Mouse (Mus musculus): ENCODE data around the gene Celsr1. TPM values are rescaled to one million over a fixed set of nuclear protein-coding genes. Genes with fewer than 3 reads are reported as not detected.

Gene Celsr1
- polyA plus RNA-seq, 1 experiment from 2014 or later: 2.0 TPM

GRCm38 (mm10) chr15:85994906-85995608, 38.5 kb downstream of the Celsr1 start:
- H3K27me3 ChIP-seq (ENCODE audit: control insufficient read depth, insufficient read depth, low read length): no peaks in the 10 kb centered on the region
- DNase-seq (ENCODE audit: low spot score) (no peak), ATAC-seq (ENCODE audit: low FRiP score, low TSS enrichment) (no peak)
- no peak overlapping the region for H3K9ac ChIP-seq (ENCODE audit: low read length)
- H3K4me1 ChIP-seq (replicated peaks; ENCODE audit: control insufficient read depth, insufficient read depth): no peaks in the 10 kb centered on the region
- no peaks in the 10 kb centered on the region for H3K36me3 ChIP-seq (ENCODE audit: control insufficient read depth, insufficient read depth, low read length)
- no peaks in the 10 kb centered on the region for H3K9me3 ChIP-seq (ENCODE audit: control insufficient read depth, low read length)
- H3K27ac ChIP-seq (replicated peaks): no peak overlapping the region
- H3K4me3 ChIP-seq (ENCODE audit: low read depth, low read length): no peak overlapping the region
- WGBS: 80% methylated on average over 6 of the region's 6 CpGs
- TF ChIP-seq CTCF (IDR thresholded peaks at IDR 0.05; ENCODE audit: low read depth) (no peak), EP300 (optimal IDR thresholded peaks at IDR 0.05) (no peak)
- no peak overlapping the region for H3K4me2 ChIP-seq (replicated peaks; ENCODE audit: low read depth)

- ATAC-seq (ENCODE audit: low FRiP score, low TSS enrichment) (no peak), DNase-seq (ENCODE audit: low spot score) (no peak)
- Histone ChIP-seq H3K4me1 (replicated peaks; ENCODE audit: control insufficient read depth, insufficient read depth) (no peaks in the 10 kb centered on the region), H3K27ac (replicated peaks) (no peak overlapping the region), H3K36me3 (ENCODE audit: control insufficient read depth, insufficient read depth, low read length) (no peaks in the 10 kb centered on the region), H3K9ac (ENCODE audit: low read length) (no peak overlapping the region), H3K4me2 (replicated peaks; ENCODE audit: low read depth) (no peak overlapping the region), H3K4me3 (ENCODE audit: low read depth, low read length) (no peak overlapping the region), H3K9me3 (ENCODE audit: control insufficient read depth, low read length) (no peaks in the 10 kb centered on the region), H3K27me3 (ENCODE audit: control insufficient read depth, insufficient read depth, low read length) (no peaks in the 10 kb centered on the region)
- 0 out of 2 replicates have a peak, but pooled peaks have one; percentile 14 for TF ChIP-seq CTCF (IDR thresholded peaks at IDR 0.05; ENCODE audit: low read depth)
- no peak for TF ChIP-seq EP300 (optimal IDR thresholded peaks at IDR 0.05)
- WGBS: 44% methylated on average over 14 of the region's 14 CpGs
Measured at GRCm38 (mm10) chr15:85993931-85994583, 39.5 kb downstream of the Celsr1 start.

- Histone ChIP-seq H3K27me3 (ENCODE audit: control insufficient read depth, insufficient read depth, low read length) (no peaks in the 10 kb centered on the region), H3K4me3 (ENCODE audit: low read depth, low read length) (no peak overlapping the region), H3K4me2 (replicated peaks; ENCODE audit: low read depth) (no peak overlapping the region), H3K4me1 (replicated peaks; ENCODE audit: control insufficient read depth, insufficient read depth) (no peaks in the 10 kb centered on the region), H3K36me3 (ENCODE audit: control insufficient read depth, insufficient read depth, low read length) (no peaks in the 10 kb centered on the region), H3K27ac (replicated peaks) (no peak overlapping the region), H3K9me3 (ENCODE audit: control insufficient read depth, low read length) (no peaks in the 10 kb centered on the region), H3K9ac (ENCODE audit: low read length) (no peak overlapping the region)
- TF ChIP-seq EP300 (optimal IDR thresholded peaks at IDR 0.05): no peak
- ATAC-seq (ENCODE audit: low FRiP score, low TSS enrichment): no peak
- DNase-seq (ENCODE audit: low spot score): no peak
Measured at GRCm38 (mm10) chr15:85993386-85993785, 40.2 kb downstream of the Celsr1 start.

- no peaks in the 10 kb centered on the region for H3K36me3 ChIP-seq (ENCODE audit: control insufficient read depth, insufficient read depth, low read length)
- H3K9me3 ChIP-seq (ENCODE audit: control insufficient read depth, low read length): no peaks in the 10 kb centered on the region
- ATAC-seq (ENCODE audit: low FRiP score, low TSS enrichment): no peak
- H3K27ac ChIP-seq (replicated peaks): no peak overlapping the region
- no peak overlapping the region for H3K9ac ChIP-seq (ENCODE audit: low read length)
- H3K4me3 ChIP-seq (ENCODE audit: low read depth, low read length): no peak overlapping the region
- no peaks in the 10 kb centered on the region for H3K4me1 ChIP-seq (replicated peaks; ENCODE audit: control insufficient read depth, insufficient read depth)
- TF ChIP-seq CTCF (IDR thresholded peaks at IDR 0.05; ENCODE audit: low read depth) (no peak), EP300 (optimal IDR thresholded peaks at IDR 0.05) (no peak)
- no peak overlapping the region for H3K4me2 ChIP-seq (replicated peaks; ENCODE audit: low read depth)
- WGBS: 24% methylated on average over 3 of the region's 3 CpGs
- H3K27me3 ChIP-seq (ENCODE audit: control insufficient read depth, insufficient read depth, low read length): no peaks in the 10 kb centered on the region
- DNase-seq (ENCODE audit: low spot score): no peak
Measured at GRCm38 (mm10) chr15:85992125-85992495, 41.5 kb downstream of the Celsr1 start.

- no peak overlapping the region for H3K9ac ChIP-seq (ENCODE audit: low read length)
- no peak overlapping the region for H3K27ac ChIP-seq (replicated peaks)
- H3K36me3 ChIP-seq (ENCODE audit: control insufficient read depth, insufficient read depth, low read length): no peaks in the 10 kb centered on the region
- no peak for TF ChIP-seq CTCF (IDR thresholded peaks at IDR 0.05; ENCODE audit: low read depth)
- no peak for TF ChIP-seq EP300 (optimal IDR thresholded peaks at IDR 0.05)
- H3K4me3 ChIP-seq (ENCODE audit: low read depth, low read length): no peak overlapping the region
- H3K4me2 ChIP-seq (replicated peaks; ENCODE audit: low read depth): no peak overlapping the region
- no peaks in the 10 kb centered on the region for H3K27me3 ChIP-seq (ENCODE audit: control insufficient read depth, insufficient read depth, low read length)
- H3K9me3 ChIP-seq (ENCODE audit: control insufficient read depth, low read length): no peaks in the 10 kb centered on the region
- DNase-seq (ENCODE audit: low spot score): no peak
- 52% methylated on average over 5 of the region's 5 CpGs for WGBS
- no peak for ATAC-seq (ENCODE audit: low FRiP score, low TSS enrichment)
- H3K4me1 ChIP-seq (replicated peaks; ENCODE audit: control insufficient read depth, insufficient read depth): no peaks in the 10 kb centered on the region
Measured at GRCm38 (mm10) chr15:85991453-85992124, 42.0 kb downstream of the Celsr1 start.

Data from stomach, postnatal 0 days (tissue).